Mouse (Mus musculus) myocyte (in vitro differentiated cells): ENCODE results near the gene Asb18.

Source experiments
- CEBPB ChIP-seq: IDR thresholded peaks from 2 replicates; pipeline ENCODE4 v1.6.1; 2011; ENCODE audit warnings: mild to moderate bottlenecking, moderate library complexity; ENCODE audit not compliant: poor library complexity, insufficient read depth, severe bottlenecking
- E2F4 ChIP-seq: IDR thresholded peaks from one replicate; pipeline ENCODE4 v1.6.1; 2011; ENCODE audit warnings: mild to moderate bottlenecking, control low read depth, moderate library complexity; ENCODE audit not compliant: insufficient read depth
- MAX ChIP-seq: IDR thresholded peaks from one replicate; pipeline ENCODE4 v1.6.1; 2011; ENCODE audit warnings: low read depth, mild to moderate bottlenecking, control low read depth
- MYOD1 ChIP-seq, 3 experiments: IDR thresholded peaks; one replicate each; pipeline ENCODE4 v1.6.1; 2011; ENCODE audit warnings: control low read depth in 2 of 3, low read depth in 2 of 3, mild to moderate bottlenecking in 2 of 3, moderate library complexity in 1 of 3; ENCODE audit not compliant: insufficient read length in 2 of 3, control insufficient read depth in 1 of 3
- MYOG ChIP-seq, 3 experiments: IDR thresholded peaks; one replicate each; pipeline ENCODE4 v1.6.1; 2011; ENCODE audit warnings: control low read depth in 2 of 3, low read depth in 2 of 3, mild to moderate bottlenecking in 2 of 3; ENCODE audit not compliant: insufficient read length in 2 of 3, control insufficient read depth in 1 of 3, insufficient read depth in 1 of 3
- POLR2A ChIP-seq: IDR thresholded peaks from one replicate; pipeline ENCODE4 v1.6.1; 2011; ENCODE audit warnings: low read depth, mild to moderate bottlenecking, control low read depth, moderate library complexity; ENCODE audit not compliant: insufficient read length
- POLR2AphosphoS2 ChIP-seq: IDR thresholded peaks from one replicate; pipeline ENCODE4 v1.6.1; 2011; ENCODE audit warnings: low read depth, control low read depth; ENCODE audit not compliant: insufficient read length
- REST ChIP-seq: IDR thresholded peaks from one replicate; pipeline ENCODE4 v1.6.1; 2011; ENCODE audit warnings: mild to moderate bottlenecking, control low read depth, moderate library complexity; ENCODE audit not compliant: insufficient read depth, insufficient read length
- SRF ChIP-seq: IDR thresholded peaks from one replicate; pipeline ENCODE4 v1.6.1; 2011; ENCODE audit warnings: low read depth; ENCODE audit not compliant: control insufficient read depth, insufficient read length
- TCF12 ChIP-seq: IDR thresholded peaks from one replicate; pipeline ENCODE4 v1.6.1; 2011; ENCODE audit warnings: mild to moderate bottlenecking, control low read depth; ENCODE audit not compliant: poor library complexity, insufficient read depth, severe bottlenecking
- TCF3 ChIP-seq: IDR thresholded peaks from one replicate; pipeline ENCODE4 v1.6.1; 2011; ENCODE audit warnings: low read depth, control low read depth; ENCODE audit not compliant: insufficient read length
- USF1 ChIP-seq: IDR thresholded peaks from one replicate; pipeline ENCODE4 v1.6.1; 2011; ENCODE audit warnings: low read depth, mild to moderate bottlenecking, control low read depth, moderate library complexity

- TF ChIP-seq POLR2AphosphoS2, result no peak
- TF ChIP-seq MAX, result no peak
- TF ChIP-seq POLR2A, result no peak
- TF ChIP-seq REST, result no peak
- TF ChIP-seq CEBPB, result no peak
- no peak for TF ChIP-seq USF1
- TF ChIP-seq TCF12, result no peak
- TF ChIP-seq SRF, result no peak
- TF ChIP-seq MYOD1 (IDR thresholded peaks at IDR 0.05; ENCODE audit: control insufficient read depth in 1 of 3, insufficient read length in 2 of 3, low read depth in 2 of 3), result no peak
- TF ChIP-seq E2F4, result no peak
- TF ChIP-seq TCF3, result no peak
- no peak for TF ChIP-seq MYOG (IDR thresholded peaks at IDR 0.05; ENCODE audit: control insufficient read depth in 1 of 3, insufficient read depth in 1 of 3, insufficient read length in 2 of 3, low read depth in 2 of 3)
Observed at GRCm38 (mm10) chr1:89913611-89914010, 100.9 kb downstream of the Asb18 start.
